Mouse (Mus musculus) CH12F3 (cell line): Measurements from ENCODE around the gene Olfr1155.

Source experiments
- in situ Hi-C: fragments of 300-500 bp; cut with MboI; formaldehyde crosslinking; loops from 2 replicates; pipeline ENCODE4 v1.14.3; 2020; ENCODE audit warnings: low sequenced_read_pairs

The Olfr1155 gene

GRCm38 (mm10) chr2:87945037-87945436 lies at the start of gene Olfr1155:
TSS of gene Olfr1155 (minus strand) at chr2:87945137.
- in situ Hi-C loops, result no loop called here

GRCm38 (mm10) chr2:87989813-87990212 lies 44.9 kb upstream of the Olfr1155 start, which contains the start of gene Olfr1158:
TSS of gene Olfr1158 (plus strand) at chr2:87990113.
- in situ Hi-C loops, result no loop called here

GRCm38 (mm10) chr2:87974563-87974962 lies 29.6 kb upstream of the Olfr1155 start, which contains the start of gene Olfr74:
TSS of gene Olfr74 (minus strand) at chr2:87974663.
- in situ Hi-C loops, result no loop called here

- in situ Hi-C loops, result no loop called here
Measured at GRCm38 (mm10) chr2:87968199-87968598, 23.3 kb upstream of the Olfr1155 start, which contains the start of gene Olfr1157. TSS of gene Olfr1157 (minus strand) at chr2:87968299.

GRCm38 (mm10) chr2:87953000-87953399 lies 8.1 kb upstream of the Olfr1155 start, which contains the start of gene Olfr1156:
TSS of gene Olfr1156 (minus strand) at chr2:87953100.
- in situ Hi-C loops, result no loop called here

- in situ Hi-C loops, result no loop called here
Measured at GRCm38 (mm10) chr2:87905066-87905465, 39.9 kb downstream of the Olfr1155 start, which contains the start of gene Olfr1154. TSS of gene Olfr1154 (minus strand) at chr2:87905166.

- in situ Hi-C loops, result no loop called here
Measured at GRCm38 (mm10) chr2:87894662-87895061, 50.3 kb downstream of the Olfr1155 start, which contains the start of gene Olfr1153. TSS of gene Olfr1153 (plus strand) at chr2:87894962.
